Mouse (Mus musculus) cerebellum, adult 11 months (tissue): ENCODE measurements around the gene Serpinb6e.

Source experiments
- DNase-seq: peaks from one replicate; pipeline ENCODE4 v3.0.0; 2022

Serpinb6e gene

GRCm38 (mm10) chr13:33843308-33843707 lies at the start of gene Serpinb6e:
Serpinb6e (minus strand) TSS chr13:33843408.
- DNase-seq, result no peak

DNA sequence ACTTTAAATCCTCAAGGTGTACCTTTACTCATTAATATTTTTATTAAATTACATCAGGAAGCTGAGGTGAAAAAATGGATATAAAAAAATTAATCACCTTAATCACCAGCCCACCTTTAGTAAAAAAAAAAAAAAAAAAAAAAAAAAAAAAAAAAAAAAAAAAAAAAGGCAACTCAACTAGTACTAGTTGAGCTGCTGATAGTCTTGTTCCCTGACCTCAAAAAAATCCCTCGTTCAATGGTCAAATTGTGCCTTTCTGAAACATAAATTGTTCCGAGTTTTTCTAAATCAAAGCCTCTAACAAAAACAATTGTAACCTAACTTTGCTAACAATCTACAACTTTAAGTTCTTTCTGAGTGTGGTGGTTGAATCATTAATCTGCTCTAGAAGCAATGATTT lies 12.5 kb downstream of the Serpinb6e start:
- no peak for DNase-seq

GRCm38 (mm10) chr13:33823421-33823820 lies 19.8 kb downstream of the Serpinb6e start:
- no peak for DNase-seq

DNA sequence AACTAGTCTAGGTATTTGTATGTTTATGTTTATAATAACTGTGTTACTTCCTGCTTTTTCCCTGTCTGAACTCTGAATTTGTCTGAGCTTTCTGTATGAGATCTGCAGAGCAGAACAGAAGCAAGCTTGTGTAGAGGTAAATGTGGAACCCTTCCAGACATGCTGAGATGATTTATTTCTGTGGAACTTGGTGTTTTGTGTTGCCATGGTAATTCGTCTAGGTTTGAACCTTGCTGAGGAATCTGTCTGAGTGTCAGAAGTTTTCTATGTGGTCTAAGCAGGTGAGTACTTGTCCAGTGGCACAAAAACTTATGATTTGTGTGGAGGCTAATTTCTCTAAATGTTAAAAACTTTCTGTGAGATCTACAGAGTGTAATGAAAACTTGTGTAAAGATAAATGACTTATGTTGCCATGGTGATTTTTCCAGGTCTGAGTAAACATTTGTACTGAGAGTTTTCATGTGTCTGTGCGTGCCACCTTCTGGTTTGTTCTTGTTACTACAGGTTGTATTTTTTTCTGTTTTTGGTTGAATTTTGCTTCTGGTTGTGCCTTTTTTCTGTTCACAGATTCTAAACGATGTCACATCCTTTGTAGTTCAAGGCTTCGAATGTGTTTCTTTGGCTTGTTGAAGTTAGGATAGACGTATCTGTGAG lies 21.6 kb downstream of the Serpinb6e start:
- DNase-seq, result no peak
